Mouse (Mus musculus): Measurements from ENCODE around the gene Rora. TPM values are rescaled to one million over a fixed set of nuclear protein-coding genes. Genes with fewer than 3 reads are reported as not detected.

The Rora gene
- polyA plus RNA-seq, 1 experiment from 2014 or later, result 23.1 TPM

DNA sequence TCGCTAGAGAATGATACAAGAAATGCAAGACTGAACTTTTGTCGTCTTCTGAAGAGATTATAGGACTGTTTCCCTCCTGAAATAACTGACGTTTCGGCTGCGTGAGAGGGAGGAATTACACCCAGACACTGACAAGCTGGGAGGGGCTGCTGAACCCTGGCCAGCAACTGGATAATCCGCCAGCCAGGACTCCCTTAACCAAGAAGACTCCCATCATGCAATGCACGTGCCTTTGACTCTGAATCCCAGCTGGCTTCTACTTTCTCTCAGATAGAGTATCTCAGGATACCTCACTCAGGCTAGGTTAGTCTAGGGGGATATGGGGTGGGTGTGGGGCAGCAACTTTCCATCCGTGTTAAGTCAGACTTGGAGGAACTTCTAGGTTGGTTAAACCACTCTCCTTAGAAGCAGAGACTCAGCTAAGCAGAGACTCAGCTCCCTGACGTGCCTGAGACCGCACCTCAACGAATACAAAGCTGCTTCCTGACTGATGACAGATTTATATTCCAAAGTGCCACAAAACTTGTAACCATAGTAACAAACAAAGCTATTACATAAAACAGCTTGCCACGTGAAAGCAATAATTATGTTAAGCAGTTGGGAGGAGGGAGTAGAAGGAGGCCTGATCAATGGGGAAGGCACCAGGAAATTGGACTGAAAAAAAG, 302.8 kb downstream of the Rora start:
- no peak for ATAC-seq
- no peaks in the 10 kb centered on the region for H3K9me3 ChIP-seq (ENCODE audit: low read length)
- H3K9ac ChIP-seq (replicated peaks), result no peak overlapping the region
- H3K36me3 ChIP-seq (replicated peaks; ENCODE audit: insufficient read depth, low read length), result no peaks in the 10 kb centered on the region
- H3K4me1 ChIP-seq (ENCODE audit: insufficient read depth), result peaks cover 8% of the 10 kb centered on the region; the same call in 1 of the 2 replicates
- H3K4me2 ChIP-seq (ENCODE audit: low read depth, low read length), result no peak overlapping the region
- H3K4me3 ChIP-seq (ENCODE audit: low read depth, low read length), result no peak overlapping the region
- 32% methylated on average over 12 of the region's 12 CpGs for WGBS (ENCODE audit: insufficient replicate concordance)
- no peak overlapping the region for H3K27ac ChIP-seq (ENCODE audit: low read depth)
- H3K27me3 ChIP-seq (ENCODE audit: insufficient read depth, low read length), result no peaks in the 10 kb centered on the region
- no peak for DNase-seq
- TF ChIP-seq EP300 (IDR thresholded peaks at IDR 0.05; ENCODE audit: low read depth) (no peak), CTCF (IDR thresholded peaks at IDR 0.05; ENCODE audit: low read depth) (no peak)

- H3K27me3 ChIP-seq (ENCODE audit: insufficient read depth, low read length), result no peaks in the 10 kb centered on the region
- peak; percentile 54 for ATAC-seq
- no peak overlapping the region for H3K4me2 ChIP-seq (ENCODE audit: low read depth, low read length)
- no peaks in the 10 kb centered on the region for H3K9me3 ChIP-seq (ENCODE audit: low read length)
- H3K9ac ChIP-seq (replicated peaks), result no peak overlapping the region
- TF ChIP-seq EP300 (IDR thresholded peaks at IDR 0.05; ENCODE audit: low read depth) (no peak), CTCF (IDR thresholded peaks at IDR 0.05; ENCODE audit: low read depth) (peak; percentile 65)
- H3K4me1 ChIP-seq (ENCODE audit: insufficient read depth), result peaks cover 8% of the 10 kb centered on the region; the same call in 1 of the 2 replicates
- no peak overlapping the region for H3K4me3 ChIP-seq (ENCODE audit: low read depth, low read length)
- H3K27ac ChIP-seq (ENCODE audit: low read depth), result no peak overlapping the region
- peak; percentile 74 for DNase-seq
- WGBS (ENCODE audit: insufficient replicate concordance), result 38% methylated on average over 5 of the region's 5 CpGs
- H3K36me3 ChIP-seq (replicated peaks; ENCODE audit: insufficient read depth, low read length), result no peaks in the 10 kb centered on the region
These were observed 303.5 kb downstream of the Rora start for GRCm38 (mm10) chr9:68956938-68957573.

DNA sequence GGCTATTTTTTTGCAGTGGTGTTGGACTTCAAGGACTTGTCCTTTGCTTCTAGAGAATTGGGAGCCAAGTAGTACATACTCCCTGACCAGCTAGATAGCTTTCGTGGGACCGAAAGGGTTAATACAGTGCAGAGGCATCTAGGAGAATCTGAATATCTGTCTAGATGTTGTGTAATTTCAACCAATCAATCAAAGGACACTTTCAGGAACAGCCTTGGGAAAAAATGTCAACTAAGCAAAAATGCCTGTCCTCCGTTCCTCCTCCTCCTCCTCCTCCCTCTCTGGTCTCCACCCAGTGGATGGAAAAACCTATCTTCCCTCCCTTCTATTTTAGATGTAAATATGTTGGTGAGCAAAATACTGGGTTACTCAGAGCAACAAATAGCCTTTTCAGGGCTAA, 304.2 kb downstream of the Rora start:
- Histone ChIP-seq H3K27me3 (ENCODE audit: insufficient read depth, low read length) (no peaks in the 10 kb centered on the region), H3K4me2 (ENCODE audit: low read depth, low read length) (no peak overlapping the region), H3K36me3 (replicated peaks; ENCODE audit: insufficient read depth, low read length) (no peaks in the 10 kb centered on the region), H3K4me1 (ENCODE audit: insufficient read depth) (peaks cover 8% of the 10 kb centered on the region; the same call in 1 of the 2 replicates), H3K4me3 (ENCODE audit: low read depth, low read length) (no peak overlapping the region), H3K9me3 (ENCODE audit: low read length) (no peaks in the 10 kb centered on the region), H3K9ac (replicated peaks) (no peak overlapping the region), H3K27ac (ENCODE audit: low read depth) (no peak overlapping the region)
- TF ChIP-seq CTCF (IDR thresholded peaks at IDR 0.05; ENCODE audit: low read depth), result no peak
- TF ChIP-seq EP300 (IDR thresholded peaks at IDR 0.05; ENCODE audit: low read depth), result no peak
- WGBS (ENCODE audit: insufficient replicate concordance), result 73% methylated on average over 3 of the region's 3 CpGs
- DNase-seq (no peak), ATAC-seq (no peak)

DNA sequence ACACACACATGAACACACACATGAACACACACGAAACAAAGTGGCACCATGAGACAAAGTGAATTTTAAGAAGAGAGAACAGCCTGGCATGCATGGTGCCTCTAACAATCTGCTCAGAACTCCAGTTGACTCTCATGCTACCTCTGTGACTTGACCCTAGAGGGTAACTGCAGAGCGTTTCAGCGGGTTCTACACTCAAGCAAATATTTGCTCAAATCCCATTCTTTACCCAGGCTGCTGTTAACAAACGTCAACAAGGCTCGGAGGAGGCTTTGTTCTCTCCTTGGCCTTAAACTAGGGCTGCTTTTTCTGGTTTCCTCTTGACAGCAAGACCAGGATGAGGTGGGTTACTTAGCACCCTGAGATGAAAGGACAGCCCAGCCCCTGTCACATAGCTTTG, 305.3 kb downstream of the Rora start:
- Histone ChIP-seq H3K4me3 (ENCODE audit: low read depth, low read length) (no peak overlapping the region), H3K36me3 (replicated peaks; ENCODE audit: insufficient read depth, low read length) (no peaks in the 10 kb centered on the region), H3K27ac (ENCODE audit: low read depth) (peak overlapping the region; percentile 18; the same call in 1 of the 2 replicates), H3K9me3 (ENCODE audit: low read length) (no peaks in the 10 kb centered on the region), H3K27me3 (ENCODE audit: insufficient read depth, low read length) (no peaks in the 10 kb centered on the region), H3K9ac (replicated peaks) (no peak overlapping the region), H3K4me2 (ENCODE audit: low read depth, low read length) (0 out of 2 replicates have a peak overlapping the region, but pooled peaks have one; percentile 13), H3K4me1 (ENCODE audit: insufficient read depth) (peaks cover 8% of the 10 kb centered on the region; the same call in 1 of the 2 replicates)
- WGBS (ENCODE audit: insufficient replicate concordance), result 63% methylated on average over 5 of the region's 5 CpGs
- ATAC-seq (peak; percentile 62), DNase-seq (no peak)
- no peak for TF ChIP-seq EP300 (IDR thresholded peaks at IDR 0.05; ENCODE audit: low read depth)
- TF ChIP-seq CTCF (IDR thresholded peaks at IDR 0.05; ENCODE audit: low read depth), result no peak

DNA sequence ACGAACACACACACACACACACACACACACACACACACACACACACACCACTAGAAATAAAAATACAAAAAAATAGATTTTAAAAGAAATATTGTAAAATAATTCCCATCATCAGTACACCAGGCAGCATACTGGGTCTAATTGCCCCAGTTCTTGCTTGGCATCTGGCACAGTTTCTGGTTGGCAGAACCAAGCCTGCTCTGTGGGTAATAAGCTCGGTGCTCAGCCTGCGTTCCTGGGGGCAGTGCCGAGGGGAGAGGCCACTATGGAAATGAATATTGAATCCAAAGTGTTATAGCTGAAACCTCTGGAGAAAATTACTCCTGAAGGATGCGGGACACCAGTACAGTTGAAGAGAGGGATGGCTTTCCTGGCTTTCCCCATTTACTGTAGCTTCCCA, 310.3 kb downstream of the Rora start:
- H3K4me3 ChIP-seq (ENCODE audit: low read depth, low read length), result no peak overlapping the region
- WGBS (ENCODE audit: insufficient replicate concordance), result 89% methylated on average over 5 of the region's 5 CpGs
- no peak overlapping the region for H3K4me2 ChIP-seq (ENCODE audit: low read depth, low read length)
- no peak overlapping the region for H3K27ac ChIP-seq (ENCODE audit: low read depth)
- no peak for DNase-seq
- H3K9ac ChIP-seq (replicated peaks), result no peak overlapping the region
- no peaks in the 10 kb centered on the region for H3K36me3 ChIP-seq (replicated peaks; ENCODE audit: insufficient read depth, low read length)
- TF ChIP-seq CTCF (IDR thresholded peaks at IDR 0.05; ENCODE audit: low read depth), result no peak
- no peak for TF ChIP-seq EP300 (IDR thresholded peaks at IDR 0.05; ENCODE audit: low read depth)
- no peak for ATAC-seq
- peaks cover 6% of the 10 kb centered on the region for H3K4me1 ChIP-seq (ENCODE audit: insufficient read depth)
- H3K27me3 ChIP-seq (ENCODE audit: insufficient read depth, low read length), result no peaks in the 10 kb centered on the region
- no peaks in the 10 kb centered on the region for H3K9me3 ChIP-seq (ENCODE audit: low read length)

GRCm38 (mm10) chr9:68966540-68966939, 313.0 kb downstream of the Rora start:
- Histone ChIP-seq H3K9me3 (ENCODE audit: low read length) (no peaks in the 10 kb centered on the region), H3K36me3 (replicated peaks; ENCODE audit: insufficient read depth, low read length) (no peaks in the 10 kb centered on the region)
- DNase-seq, result no peak

More at GRCm38 (mm10) chr9:68966540-68966939, 313.0 kb downstream of the Rora start:
- ATAC-seq, result no peak
- no peaks in the 10 kb centered on the region for H3K27me3 ChIP-seq (ENCODE audit: insufficient read depth, low read length)
- peak; percentile 27; the same call in 1 of the 2 replicates for TF ChIP-seq CTCF (IDR thresholded peaks at IDR 0.05; ENCODE audit: low read depth)
- TF ChIP-seq EP300 (IDR thresholded peaks at IDR 0.05; ENCODE audit: low read depth), result no peak
- H3K4me1 ChIP-seq (ENCODE audit: insufficient read depth), result peaks cover 2% of the 10 kb centered on the region; the same call in 1 of the 2 replicates
- H3K9ac ChIP-seq (replicated peaks), result no peak overlapping the region
- WGBS (ENCODE audit: insufficient replicate concordance), result 63% methylated on average over 13 of the region's 13 CpGs
- no peak overlapping the region for H3K4me3 ChIP-seq (ENCODE audit: low read depth, low read length)
- H3K4me2 ChIP-seq (ENCODE audit: low read depth, low read length), result no peak overlapping the region
- H3K27ac ChIP-seq (ENCODE audit: low read depth), result no peak overlapping the region
